In the genomic region with DNA sequence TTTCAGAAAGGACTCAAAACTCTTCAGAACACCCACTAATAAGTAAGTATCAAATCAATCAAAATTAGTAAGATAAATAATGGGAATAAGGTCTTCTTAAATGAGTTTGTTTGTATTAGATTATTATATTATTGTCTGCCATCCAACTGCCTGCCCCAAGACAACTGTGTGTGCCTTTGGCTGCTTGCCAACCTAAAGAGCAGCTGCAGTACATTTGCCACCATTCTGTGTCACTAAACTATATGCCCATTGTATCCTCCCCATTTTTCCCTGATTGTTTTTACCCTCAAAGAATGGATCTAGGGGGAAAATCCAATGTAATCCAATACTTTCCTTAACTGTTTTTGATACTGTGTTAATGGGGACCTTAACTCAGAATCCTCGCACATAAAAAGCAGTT, we compare ENCODE assay signal across 14 mouse cellular contexts.
"Had no signal": no experiment of that assay in that cellular context is flagged by ENCODE, and none has a peak within 500 bp of the region (broad histone marks: within the 10 kb centered on the region; RNA-seq: fewer than 3 reads in every experiment).

No protein-coding gene starts in this region.

- H3K27me3 ChIP-seq: limb, embryonic 15.5 days; liver, embryonic 13.5 days; midbrain, embryonic 15.5 days; neural tube, embryonic 13.5 days had no signal

- H3K4me2 ChIP-seq: limb, embryonic 15.5 days; liver, embryonic 13.5 days; midbrain, embryonic 15.5 days; neural tube, embryonic 13.5 days had no signal

- H3K4me3 ChIP-seq: limb, embryonic 15.5 days; liver, embryonic 13.5 days; midbrain, embryonic 15.5 days; neural tube, embryonic 13.5 days had no signal

- H3K9me3 ChIP-seq: limb, embryonic 15.5 days; liver, embryonic 13.5 days; midbrain, embryonic 15.5 days; neural tube, embryonic 13.5 days had no signal

- ATAC-seq: intestine, postnatal 0 days; liver, postnatal 0 days; midbrain, embryonic 15.5 days had no signal

- H3K9ac ChIP-seq: limb, embryonic 15.5 days; liver, embryonic 13.5 days; liver, postnatal 0 days; midbrain, embryonic 15.5 days; neural tube, embryonic 13.5 days had no signal

- H3K27ac ChIP-seq: limb, embryonic 15.5 days; liver, embryonic 13.5 days; midbrain, embryonic 15.5 days; neural tube, embryonic 13.5 days had no signal

- H3K36me3 ChIP-seq: limb, embryonic 15.5 days; liver, embryonic 13.5 days; midbrain, embryonic 15.5 days; neural tube, embryonic 13.5 days had no signal

- DNase-seq: kidney, adult 8-10 months; kidney, postnatal 36 days; layer of hippocampus, adult 9-11 months; layer of hippocampus, postnatal 36 days; liver, embryonic 13.5 days; liver, postnatal 0 days; lung, postnatal 36 days; right cerebral cortex, adult 18-20 months; right cerebral cortex, postnatal 25 days; thymus, postnatal 36 days had no signal

- H3K4me1 ChIP-seq: limb, embryonic 15.5 days; liver, embryonic 13.5 days; neural tube, embryonic 13.5 days had no signal
